Mouse (Mus musculus) heart, adult 9 months (tissue): ENCODE measurements around the gene Mtmr11.
A peak's percentile ranks its signal among the peaks of the same experiment; 100 is the strongest.
"Not testable (repeated sequence)": the region's sequence is repeated elsewhere in the genome, so short reads cannot be mapped to it uniquely, and the experiment has no call there.

ENCODE experiments used
- DNase-seq, 2 experiments: peaks; one replicate each; pipeline ENCODE4 v3.0.0; 2022; ENCODE audit warnings: low spot score in 2 of 2

Mtmr11 gene

DNA sequence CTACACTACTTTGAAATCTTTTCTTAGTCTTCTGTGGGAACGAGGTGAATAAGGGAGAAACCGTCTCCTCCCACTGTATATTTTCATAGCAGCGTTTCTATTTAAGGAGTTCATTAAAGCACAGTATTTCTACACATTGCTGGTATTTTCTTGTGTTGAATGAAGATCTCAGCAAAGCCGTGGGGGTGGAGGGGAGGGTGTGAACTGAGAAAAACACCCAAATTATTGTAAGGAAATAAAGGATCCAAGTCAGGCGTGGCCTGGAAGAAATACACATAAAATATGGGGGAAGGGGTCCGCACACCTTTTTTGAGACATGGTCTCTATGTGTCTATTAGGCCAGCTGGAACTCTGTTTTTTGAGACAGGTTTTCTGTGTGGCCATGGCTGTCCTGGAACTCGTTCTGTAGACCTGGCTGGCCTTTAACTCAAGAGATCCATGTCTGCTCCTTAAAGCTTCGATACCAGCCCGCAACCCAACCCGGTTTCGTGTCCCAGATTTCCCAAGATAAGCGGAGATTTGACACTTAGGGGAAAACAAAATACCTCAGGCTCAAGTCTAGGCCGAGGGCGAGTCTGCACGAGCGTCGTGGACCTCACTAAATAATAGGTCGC, 9.9 kb downstream of the Mtmr11 start:
- no peak for DNase-seq

DNA sequence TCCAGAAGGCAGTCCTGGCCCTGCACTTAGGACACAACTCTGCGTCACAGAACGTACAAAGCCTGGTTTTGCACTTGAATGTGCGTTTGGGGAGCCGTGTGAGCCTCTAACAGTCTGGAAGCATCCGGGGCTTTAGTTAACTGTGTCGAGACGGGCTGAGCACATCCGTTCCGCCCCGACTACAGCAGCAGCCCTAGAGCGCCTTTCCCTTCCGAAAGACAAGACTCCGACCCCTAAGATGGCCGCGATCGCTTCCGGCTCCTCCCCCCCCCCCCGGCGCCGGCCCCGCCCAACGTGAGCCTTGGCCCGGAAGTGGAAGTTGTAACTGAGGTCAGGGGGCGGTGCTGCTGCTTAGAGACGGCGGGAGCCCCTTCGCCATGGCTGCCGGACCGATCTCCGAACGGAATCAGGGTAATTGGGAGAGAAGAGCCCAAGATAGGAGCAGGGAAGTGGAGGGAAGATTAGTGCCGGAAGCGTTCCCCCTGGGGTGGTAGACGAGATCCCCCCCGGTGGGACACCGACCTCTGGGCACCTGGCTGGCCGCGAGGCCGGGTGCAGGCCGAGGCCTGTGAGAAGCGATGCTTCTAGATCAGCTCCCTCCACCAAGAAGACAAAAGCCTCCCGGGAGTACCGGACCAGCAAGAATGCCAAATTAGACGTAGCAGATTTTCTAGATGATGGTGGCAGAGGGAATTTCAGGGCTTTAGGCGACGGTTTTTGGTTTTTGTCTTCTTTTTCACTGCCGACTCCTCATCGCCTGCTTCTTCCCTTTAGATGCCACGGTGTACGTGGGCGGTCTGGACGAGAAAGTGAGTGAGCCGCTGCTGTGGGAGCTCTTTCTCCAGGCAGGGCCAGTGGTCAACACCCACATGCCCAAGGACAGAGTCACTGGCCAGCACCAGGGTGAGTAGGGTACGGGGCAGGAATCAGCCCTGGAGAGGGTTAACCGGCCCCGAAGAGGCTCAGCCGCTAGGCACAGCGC, 10.7 kb downstream of the Mtmr11 start, which contains the start of gene Sf3b4:
Gene Sf3b4 (plus strand): TSS at position 136 of the 982 bp plus-strand sequence.
- DNase-seq: peak; percentile 88 to 91

DNA sequence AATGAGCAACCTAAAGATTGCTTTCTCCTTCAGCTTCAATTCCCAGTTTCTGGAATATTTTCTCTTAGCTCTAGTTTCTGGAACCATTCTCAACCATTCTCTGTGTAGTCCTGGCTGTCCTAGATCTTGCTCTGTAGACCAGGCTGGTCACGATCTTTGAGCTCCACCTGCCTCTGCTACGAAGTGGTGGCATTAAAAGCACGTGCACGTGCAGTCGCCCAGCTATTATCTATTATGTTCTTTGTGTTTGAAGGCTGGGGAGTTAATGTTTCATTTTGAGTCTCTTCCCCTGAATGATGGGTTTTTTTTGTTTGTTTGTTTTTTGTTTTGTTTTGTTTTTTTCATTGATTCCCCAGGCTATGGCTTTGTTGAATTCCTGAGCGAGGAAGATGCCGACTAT, 11.4 kb downstream of the Mtmr11 start:
- no peak for DNase-seq

DNA sequence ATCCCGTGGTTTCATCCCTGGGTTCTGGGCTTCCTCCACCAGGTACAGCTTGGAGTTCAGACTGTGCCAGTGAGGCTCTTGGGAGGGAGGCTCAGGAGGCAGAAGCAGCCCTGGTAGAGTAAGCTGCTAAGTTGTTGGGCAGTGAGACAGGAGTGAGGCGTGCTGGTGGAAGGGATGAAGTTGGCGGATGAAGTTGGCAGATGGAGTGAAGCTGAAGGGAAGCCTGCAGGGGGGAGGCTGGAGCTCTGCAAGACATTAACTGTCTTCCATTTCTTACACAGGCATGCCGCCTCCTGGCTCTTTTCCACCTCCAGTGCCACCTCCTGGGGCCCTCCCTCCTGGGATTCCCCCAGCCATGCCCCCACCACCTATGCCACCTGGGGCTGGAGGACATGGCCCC, 12.2 kb downstream of the Mtmr11 start:
- DNase-seq: not testable (repeated sequence)

GRCm38 (mm10) chr3:96175251-96175650, 13.4 kb downstream of the Mtmr11 start:
- DNase-seq: no peak

GRCm38 (mm10) chr3:96178427-96178826, 16.6 kb downstream of the Mtmr11 start:
- DNase-seq: no peak

- DNase-seq: no peak
These were observed 17.1 kb downstream of the Mtmr11 start for GRCm38 (mm10) chr3:96178902-96179301.

DNA sequence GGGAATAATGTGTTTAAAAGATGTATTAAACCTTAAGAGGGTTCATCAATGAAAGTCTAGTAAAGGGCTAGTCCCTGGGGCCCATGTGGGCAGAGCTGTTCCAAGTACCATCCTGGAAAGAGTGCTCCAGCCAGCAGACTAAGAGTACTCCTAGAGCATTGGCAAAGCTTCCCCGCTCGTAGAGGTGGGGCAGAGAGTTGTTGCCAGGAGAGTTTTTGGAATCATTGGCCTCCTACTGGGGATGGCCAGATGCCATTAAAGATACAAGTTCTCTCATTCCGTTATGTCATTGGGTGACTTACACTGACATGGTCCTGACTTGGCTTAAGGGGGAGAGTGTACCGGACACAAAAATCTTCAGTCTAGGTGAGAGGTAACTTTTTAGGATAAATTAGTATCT, 17.7 kb downstream of the Mtmr11 start:
- DNase-seq: peak; percentile 58 to 73

GRCm38 (mm10) chr3:96180727-96181477, 19.1 kb downstream of the Mtmr11 start, which contains the start of gene Sv2a:
Gene Sv2a (plus strand): TSS chr3:96181151.
- no peak for DNase-seq

- DNase-seq: no peak
These were observed 19.9 kb downstream of the Mtmr11 start for GRCm38 (mm10) chr3:96181510-96182381.

GRCm38 (mm10) chr3:96182382-96182776, 20.6 kb downstream of the Mtmr11 start:
- DNase-seq: peak in 1 of 2 experiments; percentile 42

DNA sequence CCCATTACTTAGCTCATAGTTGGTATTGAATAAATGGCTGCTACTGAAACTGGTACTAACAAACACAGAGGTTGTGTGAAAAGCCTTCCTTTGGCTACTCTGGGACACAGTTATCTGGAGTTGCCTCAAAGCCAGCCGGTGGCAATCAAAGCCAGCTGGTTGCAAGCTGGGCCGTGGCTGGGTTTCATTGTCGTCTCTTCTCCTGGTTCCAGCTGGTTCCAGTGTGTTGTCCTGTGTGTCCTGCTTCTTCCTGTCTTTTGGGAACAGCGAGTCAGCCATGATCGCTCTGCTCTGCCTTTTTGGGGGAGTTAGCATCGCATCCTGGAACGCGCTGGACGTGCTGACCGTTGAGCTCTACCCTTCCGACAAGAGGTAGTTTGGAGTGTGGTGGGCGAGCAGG, 31.2 kb downstream of the Mtmr11 start:
- DNase-seq: no peak

DNA sequence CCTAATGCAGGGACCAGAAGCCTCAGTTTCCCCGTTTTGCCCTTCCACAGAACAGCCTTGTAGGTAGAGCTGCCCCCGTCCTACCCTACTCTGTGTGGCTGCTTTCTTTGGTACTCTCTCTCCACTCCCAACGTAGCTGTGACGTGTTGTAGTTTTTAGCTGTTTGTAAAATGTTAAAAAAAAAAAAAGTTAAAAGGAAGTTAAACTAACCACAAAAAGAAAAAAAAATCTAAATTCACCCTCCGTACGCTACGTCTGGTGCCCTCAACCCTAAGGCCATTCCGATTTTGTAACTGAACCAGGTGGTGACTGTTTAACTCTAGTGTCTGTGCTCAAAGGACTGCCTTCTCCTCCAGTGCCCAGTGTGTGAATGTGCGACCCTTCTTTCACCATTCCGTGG, 33.2 kb downstream of the Mtmr11 start:
- no peak for DNase-seq

DNA sequence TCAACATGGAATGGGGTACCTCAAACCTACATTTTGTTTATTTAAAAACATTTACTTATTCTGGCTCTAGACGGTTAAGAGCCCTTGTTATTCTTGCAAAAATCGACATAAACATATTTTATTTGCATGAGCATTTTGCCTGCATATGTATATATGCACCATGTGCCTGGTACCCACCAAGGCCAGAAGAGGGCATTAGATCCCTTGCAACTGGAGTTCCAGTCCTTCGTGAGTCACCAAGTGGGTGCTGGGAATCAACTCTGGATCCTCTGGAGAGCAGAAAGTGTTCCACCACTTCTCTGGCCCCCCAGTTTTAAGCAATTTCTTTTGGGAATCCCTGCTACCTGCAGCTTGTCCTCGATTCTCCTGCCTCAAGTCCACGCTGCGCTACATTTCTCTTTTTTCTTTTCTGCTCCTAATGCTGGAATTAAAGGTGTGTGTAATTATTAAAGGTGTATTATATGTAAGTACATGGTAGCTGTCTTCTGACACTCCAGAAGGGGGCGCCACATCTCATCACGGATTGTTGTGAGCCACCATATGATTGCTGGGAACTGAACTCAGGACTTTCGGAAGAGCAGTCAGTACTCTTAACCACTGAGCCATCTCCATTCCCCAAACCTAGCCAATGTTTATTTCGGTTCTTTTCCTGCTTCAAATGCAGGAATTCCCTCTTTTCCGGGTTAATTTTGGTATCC, 34.0 kb downstream of the Mtmr11 start:
- no peak for DNase-seq

- DNase-seq: no peak
These were observed 34.8 kb downstream of the Mtmr11 start for GRCm38 (mm10) chr3:96196437-96197128.

- peak; percentile 90 to 91 for DNase-seq
These were observed 35.4 kb downstream of the Mtmr11 start for GRCm38 (mm10) chr3:96197129-96197749.

- no peak for DNase-seq
These were observed 36.4 kb downstream of the Mtmr11 start for GRCm38 (mm10) chr3:96198181-96198580.

- DNase-seq: not testable (repeated sequence)
These were observed 36.9 kb downstream of the Mtmr11 start for GRCm38 (mm10) chr3:96198601-96199251.

GRCm38 (mm10) chr3:96199731-96200130, 37.9 kb downstream of the Mtmr11 start:
- no peak for DNase-seq
